Mouse (Mus musculus): ENCODE results near the gene Olfr1150-ps1. TPM values are rescaled to one million over a fixed set of nuclear protein-coding genes. Genes with fewer than 3 reads are reported as not detected.

Olfr1150-ps1 gene
- total RNA-seq (2021), result not detected
- long read RNA-seq, experiment 1, result 0 reads
- long read RNA-seq, experiment 2, result 0 reads

DNA sequence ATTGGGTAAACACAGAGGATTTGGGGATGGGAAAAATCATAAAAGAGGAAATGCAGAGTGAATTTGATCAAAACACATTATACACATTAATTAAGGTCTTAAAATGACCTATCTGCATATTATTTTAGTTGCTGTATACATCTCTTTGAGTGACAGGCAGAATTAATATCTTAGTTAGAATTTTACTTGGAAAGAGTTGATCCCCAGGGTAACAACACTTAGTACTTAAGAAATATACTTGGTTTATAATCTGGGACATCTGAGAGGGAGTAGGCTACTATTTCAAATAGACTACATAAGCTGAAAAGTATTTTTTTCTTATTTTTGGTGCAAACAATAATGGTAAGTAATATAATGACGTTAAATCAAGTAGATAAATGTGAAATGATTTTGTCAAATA, at the start of gene Olfr1150-ps1:
TSS of gene Olfr1150-ps1 (plus strand) at position 301 of the 400 bp plus-strand sequence.
- DNase-seq (ENCODE audit: low spot score in 2 of 2), result no peak

- DNase-seq (ENCODE audit: low spot score in 2 of 2), result no peak
Measured at GRCm38 (mm10) chr2:87800292-87800691, 43.5 kb upstream of the Olfr1150-ps1 start, which contains the start of gene Olfr1143. TSS of gene Olfr1143 (plus strand) at chr2:87800592.

- DNase-seq (ENCODE audit: low spot score in 2 of 2), result no peak
Measured at GRCm38 (mm10) chr2:87809522-87809921, 34.3 kb upstream of the Olfr1150-ps1 start, which contains the start of gene Olfr1145. TSS of gene Olfr1145 (plus strand) at chr2:87809822.

GRCm38 (mm10) chr2:87830233-87830632, 13.6 kb upstream of the Olfr1150-ps1 start, which contains the start of gene Olfr1148:
TSS of gene Olfr1148 (plus strand) at chr2:87830533.
- no peak for DNase-seq (ENCODE audit: low spot score in 2 of 2)

GRCm38 (mm10) chr2:87855562-87855961, 11.8 kb downstream of the Olfr1150-ps1 start, which contains the start of gene Olfr1151:
TSS of gene Olfr1151 (plus strand) at chr2:87855862.
- no peak for DNase-seq (ENCODE audit: low spot score in 2 of 2)

- no peak for DNase-seq (ENCODE audit: low spot score in 2 of 2)
Measured at GRCm38 (mm10) chr2:87866192-87866591, 22.4 kb downstream of the Olfr1150-ps1 start, which contains the start of gene Olfr1152. TSS of gene Olfr1152 (plus strand) at chr2:87866492.

DNA sequence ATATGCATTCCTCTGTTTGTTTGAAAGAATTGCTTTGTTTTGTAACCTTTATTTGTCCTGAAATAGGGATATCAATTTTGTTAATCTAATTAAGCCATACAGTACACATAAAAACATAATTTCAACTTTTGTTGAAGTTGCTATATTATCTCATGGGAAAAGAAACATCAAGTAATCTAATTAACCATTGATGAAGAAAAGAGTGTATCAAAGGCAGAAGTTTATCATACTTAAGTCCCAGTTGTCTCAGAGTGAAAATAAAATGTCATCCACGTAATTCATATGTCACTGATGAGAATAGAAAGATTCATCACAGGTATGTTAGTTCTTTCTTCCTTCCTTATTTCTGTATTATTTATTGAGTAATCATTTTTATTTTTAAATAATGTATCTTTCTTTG, 50.9 kb downstream of the Olfr1150-ps1 start, which contains the start of gene Olfr1153:
TSS of gene Olfr1153 (plus strand) at position 301 of the 400 bp plus-strand sequence.
- no peak for DNase-seq (ENCODE audit: low spot score in 2 of 2)

Other genes with a start within 250 kb of the Olfr1150-ps1 start
- not detected for gene Olfr1130, start 237.8 kb upstream of the Olfr1150-ps1 start, total RNA-seq (2021)
- not detected for gene Olfr1131, start 216.9 kb upstream of the Olfr1150-ps1 start, total RNA-seq (2021)
- gene Olfr1132, start 206.5 kb upstream of the Olfr1150-ps1 start, total RNA-seq (2021), result not detected
- gene Olfr1133, start 196.6 kb upstream of the Olfr1150-ps1 start, total RNA-seq (2021), result not detected
- gene Olfr1134, start 185.5 kb upstream of the Olfr1150-ps1 start, total RNA-seq (2021), result not detected
- not detected for gene Olfr1135, start 170.3 kb upstream of the Olfr1150-ps1 start, total RNA-seq (2021)
- not detected for gene Olfr1136, start 150.0 kb upstream of the Olfr1150-ps1 start, total RNA-seq (2021)
- not detected for gene Olfr1137, start 130.8 kb upstream of the Olfr1150-ps1 start, total RNA-seq (2021)
- gene Olfr1138, start 104.0 kb upstream of the Olfr1150-ps1 start, total RNA-seq (2021), result not detected
- gene Olfr1140, start 100.2 kb upstream of the Olfr1150-ps1 start, total RNA-seq (2021), result not detected
- gene Olfr1141, start 90.0 kb upstream of the Olfr1150-ps1 start, total RNA-seq (2021), result not detected
- not detected for gene Olfr152, start 64.5 kb upstream of the Olfr1150-ps1 start, total RNA-seq (2021)
- gene Olfr1143, start 43.4 kb upstream of the Olfr1150-ps1 start, total RNA-seq (2021), result not detected
- gene Olfr1145, start 34.2 kb upstream of the Olfr1150-ps1 start, total RNA-seq (2021), result not detected
- gene Olfr1148, start 13.5 kb upstream of the Olfr1150-ps1 start, total RNA-seq (2021), result not detected
- not detected for gene Olfr1151, start 11.9 kb downstream of the Olfr1150-ps1 start, total RNA-seq (2021)
- gene Olfr1152, start 22.5 kb downstream of the Olfr1150-ps1 start, total RNA-seq (2021), result not detected
- not detected for gene Olfr1153, start 51.0 kb downstream of the Olfr1150-ps1 start, total RNA-seq (2021)
- gene Olfr1154, start 61.2 kb downstream of the Olfr1150-ps1 start, total RNA-seq (2021), result not detected
- gene Olfr1155, start 101.1 kb downstream of the Olfr1150-ps1 start, total RNA-seq (2021), result not detected
- not detected for gene Olfr1156, start 109.1 kb downstream of the Olfr1150-ps1 start, total RNA-seq (2021)
- not detected for gene Olfr1157, start 124.3 kb downstream of the Olfr1150-ps1 start, total RNA-seq (2021)
- gene Olfr74, start 130.7 kb downstream of the Olfr1150-ps1 start, total RNA-seq (2021), result not detected
- not detected for gene Olfr1158, start 146.1 kb downstream of the Olfr1150-ps1 start, total RNA-seq (2021)
- gene Olfr1160, start 164.3 kb downstream of the Olfr1150-ps1 start, total RNA-seq (2021), result not detected
- not detected for gene Olfr1161, start 178.8 kb downstream of the Olfr1150-ps1 start, total RNA-seq (2021)
- gene Olfr73, start 193.7 kb downstream of the Olfr1150-ps1 start, total RNA-seq (2021), result not detected
- gene Olfr1162, start 207.1 kb downstream of the Olfr1150-ps1 start, total RNA-seq (2021), result not detected
- not detected for gene Olfr1163, start 227.8 kb downstream of the Olfr1150-ps1 start, total RNA-seq (2021)
- gene Olfr1164, start 250.0 kb downstream of the Olfr1150-ps1 start, total RNA-seq (2021), result not detected